Mouse (Mus musculus): ENCODE data around the gene Astl. TPM values are rescaled to one million over a fixed set of nuclear protein-coding genes. Genes with fewer than 3 reads are reported as not detected.

The Astl gene
- polyA plus RNA-seq, 1 experiment from 2014 or later: 0.14 TPM

- peak; percentile 1 for DNase-seq (ENCODE audit: low spot score)
These were observed 14.8 kb upstream of the Astl start for GRCm38 (mm10) chr2:127323667-127324066.

GRCm38 (mm10) chr2:127324456-127324855 is 14.0 kb upstream of the Astl start:
- peak; percentile 19 for DNase-seq (ENCODE audit: low spot score)

- DNase-seq (ENCODE audit: low spot score): peak; percentile 74
These were observed 10.2 kb upstream of the Astl start for GRCm38 (mm10) chr2:127328090-127328851.

- peak; percentile 50 for DNase-seq (ENCODE audit: low spot score)
These were observed 5.5 kb upstream of the Astl start for GRCm38 (mm10) chr2:127332807-127333570.

GRCm38 (mm10) chr2:127333945-127334603 is 4.4 kb upstream of the Astl start:
- peak; percentile 65 for DNase-seq (ENCODE audit: low spot score)

GRCm38 (mm10) chr2:127335078-127335541 is 3.3 kb upstream of the Astl start:
- peak; percentile 93 for DNase-seq (ENCODE audit: low spot score)

GRCm38 (mm10) chr2:127335767-127336496 is 2.5 kb upstream of the Astl start, which contains the start of gene Dusp2:
TSS of gene Dusp2 (plus strand) at chr2:127336159.
- DNase-seq (ENCODE audit: low spot score): peak; percentile 96

- no peak for DNase-seq (ENCODE audit: low spot score)
These were observed 2.0 kb upstream of the Astl start for GRCm38 (mm10) chr2:127336497-127336832.

- DNase-seq (ENCODE audit: low spot score): peak; percentile 38
These were observed 1.6 kb upstream of the Astl start for GRCm38 (mm10) chr2:127336885-127337284.

- peak; percentile 77 for DNase-seq (ENCODE audit: low spot score)
These were observed 908 bp upstream of the Astl start for GRCm38 (mm10) chr2:127337531-127337930.

- no peak for DNase-seq (ENCODE audit: low spot score)
These were observed 427 bp upstream of the Astl start for GRCm38 (mm10) chr2:127338012-127338411.

- DNase-seq (ENCODE audit: low spot score): peak; percentile 56
These were observed 394 bp downstream of the Astl start for GRCm38 (mm10) chr2:127338833-127339232.

- no peak for DNase-seq (ENCODE audit: low spot score)
These were observed 823 bp downstream of the Astl start for GRCm38 (mm10) chr2:127339262-127339661.

GRCm38 (mm10) chr2:127341159-127341558 is 2.7 kb downstream of the Astl start:
- DNase-seq (ENCODE audit: low spot score): peak; percentile 82

GRCm38 (mm10) chr2:127346334-127346733 is 7.9 kb downstream of the Astl start:
- no peak for DNase-seq (ENCODE audit: low spot score)

- no peak for DNase-seq (ENCODE audit: low spot score)
These were observed 8.9 kb downstream of the Astl start for GRCm38 (mm10) chr2:127347147-127347985.

GRCm38 (mm10) chr2:127353881-127354280 is 15.4 kb downstream of the Astl start:
- no peak for DNase-seq (ENCODE audit: low spot score)

- DNase-seq (ENCODE audit: low spot score): peak; percentile 69
These were observed 24.2 kb downstream of the Astl start, which contains the start of gene Adra2b for GRCm38 (mm10) chr2:127362459-127363281. TSS of gene Adra2b (plus strand) at chr2:127363208.

GRCm38 (mm10) chr2:127363282-127363652 is 24.8 kb downstream of the Astl start:
- no peak for DNase-seq (ENCODE audit: low spot score)
